Mouse (Mus musculus) gastrocnemius, postnatal 36 days (tissue): ENCODE results near the gene St6galnac6. TPM values are rescaled to one million over a fixed set of nuclear protein-coding genes. Genes with fewer than 3 reads are reported as not detected.

Experiments
- DNase-seq, 2 experiments: peaks; one replicate each; pipeline ENCODE4 v3.0.0; 2022
- intact Hi-C: fragments of 180-260 bp; cut with DNase I; formaldehyde crosslinking; loops from one replicate; pipeline ENCODE4 v1.15.1; 2025
- total RNA-seq, 2 experiments: library from RNA; stranded (reverse); gene quantifications; 2 replicates each; pipeline ENCODE4 v1.2.3; 2021

Gene St6galnac6
- total RNA-seq, 2 experiments from 2014 or later = 34.9 to 46.5 TPM

DNA sequence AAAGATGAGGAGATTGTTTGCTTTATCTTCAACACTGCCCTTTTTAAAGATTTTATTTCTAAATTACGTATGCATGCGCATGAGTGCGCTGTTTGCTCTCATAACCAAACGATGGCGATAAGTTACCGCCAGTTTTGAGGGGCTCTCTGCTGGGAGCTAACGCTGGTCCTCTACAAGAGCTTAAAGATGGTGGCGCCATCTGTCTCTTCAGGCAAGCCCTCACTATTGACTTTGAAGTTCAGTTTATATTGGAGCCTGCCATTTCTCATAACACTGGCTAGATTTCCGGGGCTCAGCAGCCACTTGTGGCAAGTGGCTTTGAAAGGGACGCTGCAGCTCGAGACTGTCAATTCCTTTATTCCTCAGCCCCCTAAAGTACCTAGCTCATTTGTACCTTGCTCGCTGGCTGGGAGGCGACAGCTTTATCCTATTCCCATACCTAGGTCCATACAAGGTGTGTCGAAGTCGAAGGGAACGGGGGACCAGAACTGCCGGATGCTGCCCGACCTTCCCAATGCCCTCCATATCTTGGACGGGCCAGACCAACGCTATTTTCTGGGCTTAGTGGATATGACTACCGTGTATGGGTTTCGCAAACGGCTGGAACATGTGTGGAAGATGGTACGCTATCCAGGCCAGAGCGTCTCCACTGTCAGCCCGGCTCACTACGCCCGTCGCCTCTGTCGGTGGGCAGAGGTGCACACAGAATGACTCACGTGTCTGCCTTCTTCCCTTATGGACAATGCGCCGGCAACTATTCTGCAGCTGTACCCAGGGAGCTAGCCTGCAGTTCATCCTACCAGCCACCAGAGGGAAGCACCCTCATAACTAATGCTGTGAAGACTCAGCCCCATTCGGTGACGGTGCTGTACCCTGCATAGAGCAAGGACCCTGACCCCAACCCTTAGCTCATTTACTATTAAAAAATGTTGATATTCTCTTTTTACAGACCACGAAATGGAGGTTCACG lies 16.4 kb upstream of the St6galnac6 start:
- intact Hi-C loops = loop anchor here (5.0 kb wide), 1 partner anchor 104 kb away; no protein-coding TSS in a partner anchor

DNA sequence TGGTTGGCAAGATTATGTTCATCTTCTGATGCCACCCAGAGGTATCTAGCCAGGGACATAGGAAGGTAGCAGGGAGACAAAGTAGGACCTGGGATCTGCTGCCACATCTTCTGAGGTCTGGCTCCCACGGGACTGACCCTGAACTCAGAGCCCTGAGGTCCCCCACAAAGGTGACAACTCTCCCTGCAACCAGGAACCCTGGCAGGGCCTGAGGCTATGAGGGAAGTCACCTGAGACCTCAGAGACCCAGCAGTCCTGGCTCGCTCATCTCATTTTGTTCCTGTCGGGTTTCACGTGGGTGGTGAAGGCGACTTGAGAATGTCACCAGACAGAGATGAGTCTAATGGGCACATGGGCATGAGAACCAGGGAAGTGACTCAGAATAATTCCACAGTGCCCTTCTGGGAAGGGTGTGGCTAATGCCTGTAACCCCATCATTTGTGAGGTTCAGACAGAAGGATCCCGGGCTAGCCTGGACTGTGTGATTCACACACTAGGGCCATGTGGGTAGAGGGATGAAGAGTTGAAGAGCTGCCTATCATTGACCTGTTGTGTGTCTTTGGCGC lies 14.3 kb upstream of the St6galnac6 start:
- intact Hi-C loops = no loop called here
- no peak for DNase-seq

More for the DNA sequence above, 16.4 kb upstream of the St6galnac6 start:
- peak; percentile 63 to 64 for DNase-seq

DNA sequence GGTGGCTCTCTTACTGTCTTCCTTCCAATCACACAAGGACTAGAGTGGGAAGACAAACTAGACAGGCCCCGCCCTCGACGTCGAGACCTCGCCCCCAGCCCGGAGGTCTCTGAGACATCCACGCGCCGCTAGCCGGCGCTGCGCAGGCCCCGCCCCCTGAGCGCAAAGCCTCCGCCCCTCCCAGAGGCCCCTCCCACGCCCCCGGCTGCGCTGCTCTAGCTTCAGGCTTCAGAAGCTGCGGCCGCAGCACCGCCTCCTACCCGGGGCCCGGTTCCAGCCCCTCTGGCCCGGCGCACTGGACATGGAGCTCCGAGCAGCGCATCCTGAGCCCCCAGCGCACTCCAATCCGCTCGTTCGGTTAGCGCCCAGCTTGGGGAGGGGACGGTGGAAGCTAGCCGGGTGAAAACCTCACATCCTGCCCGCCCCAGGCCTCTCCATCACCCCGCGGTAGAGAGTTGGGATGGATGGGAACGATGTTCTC lies 12.6 kb upstream of the St6galnac6 start, which contains the start of gene St6galnac4:
TSS of gene St6galnac4 (plus strand) at position 225 of the 481 bp plus-strand sequence.
- peak; percentile 86 to 91 for DNase-seq
- intact Hi-C loops = no loop called here

DNA sequence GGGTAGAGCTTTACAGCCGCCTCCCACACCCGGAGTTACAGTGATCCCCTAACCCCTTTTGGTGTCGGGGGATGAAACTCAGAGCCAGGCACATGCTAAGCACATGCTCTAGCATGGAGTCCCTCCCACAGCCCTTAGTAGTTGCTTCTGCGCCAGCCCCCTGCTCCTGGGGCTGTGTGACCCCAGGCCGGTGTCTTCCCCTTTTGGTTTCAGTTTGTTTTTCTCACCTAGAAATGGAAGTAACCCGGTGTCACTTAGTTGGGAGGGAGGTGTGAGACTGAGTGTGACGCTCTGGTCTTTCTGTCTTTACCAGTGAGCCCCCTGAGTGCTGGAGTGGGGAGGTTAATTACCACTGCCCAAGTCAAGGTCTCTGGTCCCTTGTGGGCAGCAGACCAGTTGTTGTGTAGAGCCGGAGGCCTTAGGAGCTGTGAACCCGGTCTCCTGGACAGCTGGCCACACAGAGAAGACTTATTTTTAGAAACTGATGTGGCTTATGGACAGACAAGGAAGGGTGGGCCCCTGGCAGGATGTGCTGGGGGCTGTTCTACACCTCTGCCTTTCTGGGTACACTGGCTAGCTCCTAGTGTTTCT lies 11.7 kb upstream of the St6galnac6 start:
- intact Hi-C loops = no loop called here
- DNase-seq = no peak

DNA sequence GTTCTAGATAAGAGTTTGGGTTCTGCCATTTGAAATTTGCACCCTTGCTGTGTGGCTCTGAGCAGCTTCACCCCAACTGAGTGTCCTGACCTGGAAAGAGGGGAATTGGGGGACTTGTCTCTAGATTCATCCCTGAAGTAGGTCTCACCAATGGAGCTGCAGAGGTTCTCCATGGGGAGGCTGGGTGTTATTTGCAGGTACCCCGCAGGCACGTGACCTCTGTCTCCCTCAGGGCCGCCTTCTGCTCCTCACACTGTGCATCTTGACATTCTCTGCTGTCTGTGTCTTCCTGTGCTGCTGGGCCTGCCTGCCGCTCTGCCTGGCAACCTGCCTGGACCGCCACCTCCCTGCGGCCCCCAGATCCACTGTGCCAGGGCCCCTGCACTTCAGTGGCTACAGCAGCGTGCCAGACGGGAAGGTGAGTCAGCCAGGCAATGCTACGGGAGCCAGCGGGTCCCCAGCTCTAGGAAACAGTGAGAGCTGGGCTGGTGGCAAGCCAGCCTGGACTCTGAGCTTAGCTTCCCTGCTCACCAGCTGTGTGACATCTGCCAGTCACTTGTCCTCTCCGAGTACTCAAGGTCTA lies 10.2 kb upstream of the St6galnac6 start:
- DNase-seq = no peak

DNA sequence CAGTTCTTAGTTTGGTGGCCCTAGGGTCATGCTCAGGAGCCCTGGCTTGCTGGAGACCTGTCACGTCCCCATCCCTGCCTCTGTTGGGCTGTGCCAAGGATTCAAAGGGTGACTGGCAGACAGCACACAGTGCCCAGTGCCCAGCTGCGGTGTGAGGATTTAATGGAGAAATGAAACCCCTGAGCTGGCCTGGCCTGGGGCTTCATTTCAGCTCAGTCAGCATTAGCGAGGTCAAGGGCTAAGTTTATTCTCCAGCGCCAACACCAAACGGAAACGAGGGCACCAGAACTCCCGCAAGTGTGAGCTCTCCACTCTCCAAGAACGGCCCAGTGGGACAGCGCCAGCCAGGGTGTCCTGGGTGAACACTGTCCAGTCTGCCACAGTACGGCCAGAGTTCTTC lies 9.3 kb upstream of the St6galnac6 start:
- no peak for DNase-seq
- intact Hi-C loops = no loop called here

More for the DNA sequence above, 10.2 kb upstream of the St6galnac6 start:
- intact Hi-C loops = no loop called here

DNA sequence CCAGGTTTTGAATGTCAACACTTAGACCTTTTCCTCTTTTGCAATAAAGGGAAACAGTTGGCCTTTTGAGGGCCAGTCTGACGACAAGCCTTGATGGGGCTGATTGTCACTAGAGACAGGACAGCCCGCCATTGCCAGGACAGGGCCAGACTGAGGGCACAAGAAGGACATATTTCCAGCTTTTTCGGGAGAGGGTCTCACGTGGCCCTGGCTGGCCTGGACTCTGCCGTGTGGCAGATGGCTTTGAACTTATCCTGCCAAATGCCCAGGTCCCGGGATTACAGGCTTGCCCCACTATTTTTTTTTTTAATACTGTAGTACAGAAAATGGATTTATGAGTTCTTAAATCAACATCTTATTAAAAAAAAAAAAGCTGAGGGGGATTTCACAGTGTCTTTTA lies 8.3 kb upstream of the St6galnac6 start:
- DNase-seq = no peak
- intact Hi-C loops = no loop called here

DNA sequence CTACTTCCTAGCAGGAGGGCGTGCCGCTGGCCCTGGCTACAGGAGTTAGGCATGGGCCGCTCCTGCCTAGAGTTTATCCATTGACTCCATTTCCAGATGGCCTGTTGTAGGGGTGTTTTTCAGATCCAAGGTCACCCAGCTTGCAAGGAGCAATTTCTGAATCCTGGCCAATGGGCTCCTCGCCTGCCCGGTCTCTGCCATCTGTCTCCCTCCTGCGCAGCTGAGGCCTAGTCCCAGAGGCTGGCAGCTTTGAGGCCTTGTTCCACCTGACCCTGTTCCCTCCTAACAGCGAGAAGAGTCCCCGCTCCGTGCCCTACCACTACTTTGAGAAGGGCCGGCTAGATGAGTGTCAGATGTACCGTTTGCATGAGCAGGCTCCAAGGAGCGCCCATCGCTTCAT lies 2.8 kb upstream of the St6galnac6 start:
- no peak for DNase-seq
- intact Hi-C loops = no loop called here

DNA sequence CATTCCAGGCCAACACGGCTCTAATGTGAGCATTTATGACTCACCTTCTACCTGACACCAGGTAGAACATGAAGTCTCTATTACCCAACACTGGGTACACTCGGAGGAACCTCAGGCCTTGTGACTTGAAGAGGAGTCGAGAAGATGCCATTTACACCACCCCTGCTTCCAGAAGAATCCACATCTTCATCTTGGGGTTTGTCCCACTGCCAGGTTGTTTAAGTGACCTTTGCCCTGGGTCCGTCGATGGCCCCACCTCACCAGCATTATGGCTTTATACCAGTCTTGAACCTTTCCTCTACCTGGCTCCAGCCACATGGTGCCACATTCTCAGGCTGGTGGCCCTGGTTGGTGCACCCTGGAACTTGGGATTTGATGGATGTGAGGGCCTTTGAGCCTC lies 2.3 kb upstream of the St6galnac6 start:
- DNase-seq = no peak
- intact Hi-C loops = no loop called here

DNA sequence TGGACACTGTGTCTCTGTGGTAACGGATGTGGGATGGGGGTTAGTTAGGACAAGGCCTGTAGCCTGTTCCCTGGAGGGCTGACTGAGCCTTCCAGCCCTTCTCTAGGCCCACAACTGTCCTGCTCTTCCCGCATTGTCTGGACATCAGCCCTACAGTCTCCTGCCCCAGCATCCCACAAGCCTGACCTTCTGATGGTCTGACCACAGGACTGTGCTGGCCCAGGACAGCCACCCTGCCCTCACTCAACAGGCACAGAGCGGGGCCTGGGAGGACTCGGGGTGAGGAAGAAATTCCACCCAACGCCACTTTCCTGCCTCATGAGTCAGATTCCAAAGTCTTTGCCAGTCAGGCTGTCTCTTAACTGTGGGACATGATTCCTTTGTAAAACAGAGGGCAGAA lies 1.8 kb upstream of the St6galnac6 start:
- intact Hi-C loops = no loop called here
- DNase-seq = no peak

DNA sequence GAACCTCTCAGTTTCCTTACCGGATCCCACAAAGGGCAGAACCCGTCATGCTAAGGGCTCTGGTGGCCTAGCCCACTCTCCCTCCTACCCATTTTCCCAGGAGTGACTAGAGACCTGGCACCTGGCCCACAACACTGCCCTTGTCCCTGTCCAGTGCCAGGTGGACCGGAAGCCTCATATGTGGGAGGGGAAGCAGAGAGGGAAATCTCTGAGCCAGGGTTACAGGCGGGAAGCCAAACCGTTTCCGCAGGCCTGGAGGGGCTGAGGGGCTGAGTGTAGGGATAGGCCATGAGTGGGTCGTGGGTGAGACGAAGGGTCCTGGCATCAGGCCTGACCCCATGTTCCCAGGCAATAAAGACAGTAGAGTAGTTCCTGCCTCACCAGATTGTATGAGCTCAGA lies 1.0 kb upstream of the St6galnac6 start:
- no peak for DNase-seq
- intact Hi-C loops = no loop called here

DNA sequence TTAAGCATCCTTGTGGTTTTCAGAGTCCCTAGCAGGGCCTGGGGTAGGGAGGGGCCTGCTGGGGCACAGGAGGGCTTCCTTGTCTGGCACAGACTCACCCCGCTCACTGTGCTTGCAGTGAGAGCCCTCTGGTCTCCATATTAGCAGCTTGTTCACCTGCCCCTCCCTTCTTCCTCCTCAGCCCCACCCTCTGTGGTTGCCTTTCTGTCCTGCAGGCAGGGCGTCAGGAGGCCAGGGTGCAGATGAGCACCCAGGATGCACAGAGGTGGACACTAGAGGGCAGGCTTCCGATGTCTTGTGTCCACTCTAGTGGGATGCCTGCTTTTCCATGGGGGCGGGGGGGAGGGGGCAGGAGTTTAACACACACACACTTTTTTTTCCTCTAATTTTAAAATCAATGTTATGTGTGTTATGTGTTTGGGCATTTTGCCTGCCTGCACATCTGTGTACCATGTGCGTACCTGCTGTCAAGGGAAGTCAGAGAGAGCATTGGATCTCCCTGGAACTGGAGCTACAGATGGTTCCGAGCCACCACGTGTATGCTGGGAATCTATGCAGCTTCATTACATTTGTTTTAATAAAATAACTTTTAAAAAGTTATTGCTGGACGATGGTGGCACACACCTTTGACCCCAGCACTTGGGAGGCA lies 2.0 kb downstream of the St6galnac6 start:
- no peak for DNase-seq
- intact Hi-C loops = loop anchor here (1.0 kb wide), 1 partner anchor 17 kb away; no protein-coding TSS in a partner anchor

DNA sequence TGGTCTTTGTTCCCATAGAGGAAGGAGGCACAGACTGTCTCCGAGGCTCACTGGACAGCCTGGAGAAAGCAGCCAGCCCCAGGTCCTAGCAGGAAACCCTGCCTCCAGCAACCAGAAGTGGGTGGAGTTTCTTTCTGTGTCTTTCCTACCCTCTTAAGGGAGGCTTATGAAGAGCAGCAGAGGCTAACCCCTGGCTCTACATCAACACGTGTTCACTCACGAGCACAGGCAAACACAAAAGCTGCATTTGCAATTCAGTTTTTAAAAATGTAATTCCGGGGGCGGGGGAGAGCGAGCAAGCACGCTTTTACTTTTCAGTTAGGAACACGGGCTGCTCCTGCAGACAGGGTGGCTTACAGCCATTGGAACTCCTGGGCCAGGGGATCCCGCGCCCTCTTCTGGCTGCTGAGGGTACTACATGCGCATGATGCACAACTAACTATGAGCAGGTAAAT lies 3.1 kb downstream of the St6galnac6 start:
- intact Hi-C loops = loop anchor here (1.0 kb wide), 1 partner anchor 18 kb away; no protein-coding TSS in a partner anchor
- peak; percentile 88 to 92 for DNase-seq

DNA sequence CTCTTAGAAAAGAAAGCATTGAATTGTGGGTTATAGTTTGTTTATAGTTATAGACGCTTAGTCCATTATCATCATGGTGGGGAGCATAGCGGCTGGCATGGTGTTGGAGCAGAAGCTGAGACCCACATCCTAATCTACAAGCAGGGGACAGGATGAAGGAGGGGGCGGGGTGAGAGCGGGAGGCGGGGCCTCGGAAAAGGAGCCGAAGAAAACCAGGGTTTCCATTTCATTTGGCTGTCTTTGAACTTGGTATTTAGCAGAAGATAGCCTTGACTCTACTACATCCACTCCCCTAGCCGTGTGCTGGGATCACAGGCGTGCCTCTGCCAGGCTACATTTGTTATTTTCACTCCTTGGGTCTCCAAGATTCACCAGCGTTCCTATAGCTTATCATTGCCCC lies 5.1 kb downstream of the St6galnac6 start:
- DNase-seq = no peak
- intact Hi-C loops = no loop called here

DNA sequence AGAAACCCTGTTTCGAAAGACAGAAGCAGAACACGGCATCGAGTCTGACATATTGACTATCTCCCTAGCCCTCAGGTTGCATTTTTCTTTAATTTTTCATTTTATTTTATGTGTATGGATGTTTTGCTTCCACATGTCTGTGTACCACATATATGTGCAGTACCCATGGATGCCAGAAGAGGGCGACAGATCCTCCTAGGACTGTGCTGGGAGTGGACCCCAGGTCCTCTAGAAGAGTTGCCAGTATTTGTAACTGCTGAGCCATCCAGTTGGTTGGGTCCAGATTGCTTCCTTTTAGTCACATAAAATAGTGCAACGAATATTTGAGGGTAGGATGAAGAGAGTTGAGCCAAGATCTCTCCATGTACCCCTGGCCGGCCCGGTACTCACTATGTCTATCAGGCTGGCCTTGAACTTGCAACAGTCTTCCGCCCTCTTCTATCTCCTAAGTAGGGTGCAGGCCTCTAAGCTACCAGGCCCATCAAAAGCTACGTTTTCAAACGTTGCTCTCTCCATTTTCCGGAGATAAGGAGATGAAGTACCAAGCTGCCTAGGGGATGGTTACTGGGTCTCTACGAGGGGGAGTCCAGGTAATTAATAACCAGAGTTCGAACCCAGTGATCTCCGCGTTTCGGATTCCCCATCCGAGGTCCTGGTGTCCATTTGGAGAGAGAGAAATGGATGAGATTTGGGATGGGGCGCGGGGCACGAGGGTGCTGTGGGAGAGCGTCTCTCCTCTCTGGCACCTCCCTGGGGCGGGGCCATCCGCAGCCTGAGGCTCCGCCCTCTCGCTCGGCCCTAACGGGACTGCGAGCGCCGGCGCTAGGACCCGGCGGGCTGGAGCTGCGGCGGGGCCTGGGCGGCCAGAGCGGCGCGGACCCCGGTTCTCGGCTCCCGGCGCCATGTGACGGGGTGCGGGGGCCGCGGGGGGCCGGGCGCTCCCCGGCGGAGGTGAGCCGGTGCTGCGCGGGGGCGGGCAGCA lies 6.9 kb downstream of the St6galnac6 start:
- DNase-seq = peak; percentile 81 to 88
- intact Hi-C loops = no loop called here

DNA sequence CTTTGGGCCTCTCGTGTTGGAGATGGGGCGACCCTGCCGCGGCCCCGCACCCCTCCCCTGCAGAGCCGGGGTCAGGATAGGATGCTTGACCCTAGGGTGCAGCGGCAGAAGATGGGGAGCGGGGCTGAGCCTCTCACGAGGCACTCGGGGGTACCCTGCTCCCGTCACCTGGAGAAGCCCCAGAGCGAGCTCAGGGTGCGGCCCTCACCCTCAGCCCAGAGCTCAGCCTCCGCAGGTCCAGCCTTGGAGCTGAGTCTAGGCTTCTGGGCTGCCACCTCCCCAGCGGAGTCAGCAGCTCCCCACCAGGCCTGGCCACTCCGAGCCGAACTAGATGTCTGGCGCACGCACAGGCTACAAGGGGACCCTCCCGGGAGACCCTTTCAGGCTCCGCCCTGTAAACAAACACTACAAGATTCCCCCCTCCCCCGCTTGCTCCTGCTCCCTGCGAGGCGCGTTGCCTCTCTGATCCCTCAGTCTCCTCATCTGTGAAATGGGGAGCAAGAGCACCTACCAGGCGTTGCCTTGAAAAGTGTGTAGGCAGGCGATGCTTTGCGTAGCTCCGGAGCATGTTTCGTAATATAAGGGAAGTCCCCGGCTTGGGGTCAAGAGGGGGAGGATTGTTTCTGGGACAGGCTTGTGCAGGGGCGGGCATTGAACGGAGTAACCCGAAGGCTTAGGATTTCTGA lies 7.9 kb downstream of the St6galnac6 start:
- intact Hi-C loops = no loop called here
- peak in 1 of 2 experiments; percentile 56 for DNase-seq

DNA sequence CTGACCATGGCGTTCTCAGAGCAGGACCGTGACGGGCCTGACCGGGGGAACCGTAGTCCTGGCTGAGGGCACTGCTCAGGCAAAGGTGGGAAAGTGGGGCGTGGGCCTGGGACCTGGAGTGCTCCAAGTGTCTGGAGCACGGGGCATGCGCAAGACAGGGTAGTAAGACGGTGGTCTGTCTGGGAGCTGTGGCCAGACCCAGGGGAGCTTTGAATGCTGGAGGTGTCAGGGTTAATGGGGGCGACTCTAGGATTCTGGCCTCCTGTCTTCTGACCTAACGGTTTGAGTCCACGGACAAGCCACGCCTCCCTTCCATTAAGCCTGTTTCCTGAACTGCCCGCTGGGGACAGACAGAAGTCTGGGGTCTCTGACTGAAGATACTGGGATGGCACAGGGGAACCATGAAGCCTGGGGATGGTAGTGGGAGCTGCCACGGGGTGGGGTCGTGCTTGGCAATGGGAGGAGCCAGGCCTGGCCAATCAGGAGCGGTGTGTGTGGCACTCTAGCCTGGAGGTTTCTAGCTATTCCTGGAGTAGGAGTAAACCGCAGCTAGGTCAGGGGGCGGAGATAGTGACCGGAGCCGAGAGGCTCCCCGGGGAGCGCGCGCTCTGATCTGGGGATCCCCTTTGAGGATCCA lies 8.8 kb downstream of the St6galnac6 start:
- DNase-seq = peak; percentile 76 to 80
- intact Hi-C loops = no loop called here
